Mouse (Mus musculus) gastrocnemius, adult 2 months (tissue): ENCODE measurements around the gene Serpinb8. TPM values are rescaled to one million over a fixed set of nuclear protein-coding genes. Genes with fewer than 3 reads are reported as not detected.

ENCODE experiments used
- DNase-seq: peaks from one replicate; pipeline ENCODE4 v3.0.0; 2022
- H3K27ac ChIP-seq: fragments of 200-600 bp; 2 replicates; pipeline ENCODE4 v1.8.1; 2022; ENCODE audit warnings: mild to moderate bottlenecking
- H3K4me3 ChIP-seq: fragments of 200-600 bp; 2 replicates; pipeline ENCODE4 v1.8.1; 2022; ENCODE audit warnings: mild to moderate bottlenecking, moderate library complexity
- CTCF ChIP-seq: fragments of 200-600 bp; IDR thresholded peaks from 2 replicates; pipeline ENCODE4 v1.8.1; 2022; ENCODE audit warnings: antibody characterized with exemption, mild to moderate bottlenecking, moderate library complexity
- intact Hi-C: fragments of 180-260 bp; cut with DNase I; formaldehyde crosslinking; loops from one replicate; pipeline ENCODE4 v1.15.1; 2025
- total RNA-seq, 2 experiments: library from RNA; stranded (reverse); gene quantifications; 2 replicates each; pipeline ENCODE4 v1.2.3; 2021

Gene Serpinb8
- total RNA-seq, 2 experiments from 2014 or later = 1.3 to 2.3 TPM

DNA sequence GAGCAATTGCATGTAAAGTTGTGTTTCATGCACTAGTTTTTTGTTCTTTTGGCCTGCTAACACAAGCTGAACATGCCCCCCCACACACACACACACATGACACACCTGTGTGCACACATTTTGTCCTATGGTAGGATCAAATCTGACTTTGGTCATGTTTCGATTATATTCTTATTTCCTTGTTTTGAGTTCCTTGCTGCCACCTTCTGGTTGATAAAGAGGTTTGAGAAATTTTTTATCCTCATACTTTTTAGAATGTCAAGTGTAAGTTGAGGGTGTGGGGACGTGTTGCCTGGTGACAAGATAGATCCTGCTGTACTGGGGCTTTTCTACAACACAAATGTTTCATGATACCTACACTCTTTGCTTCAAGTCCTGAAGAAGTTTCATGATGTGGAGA is 3.7 kb downstream of the Serpinb8 start:
- intact Hi-C loops = no loop called here

DNA sequence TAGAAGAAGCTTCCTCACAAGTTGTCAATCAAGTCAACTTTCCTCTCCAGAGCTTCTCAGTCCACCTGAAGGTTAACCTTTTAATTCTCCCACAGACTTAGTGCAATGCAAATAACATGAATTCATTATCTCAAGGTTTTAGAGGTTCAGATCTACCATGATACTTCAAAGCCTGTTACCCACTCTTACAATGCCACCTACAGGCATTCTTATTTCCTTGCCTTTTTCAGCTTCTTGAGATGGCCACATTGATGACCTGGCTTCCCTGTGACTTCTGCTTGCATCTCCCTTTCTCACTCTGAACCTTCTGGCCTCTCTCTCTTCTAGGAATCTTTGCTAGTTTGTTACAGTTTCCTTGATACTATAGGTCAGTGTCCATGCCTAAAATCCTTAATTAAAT is 7.1 kb downstream of the Serpinb8 start:
- no peak for DNase-seq
- no peak overlapping the region for H3K27ac ChIP-seq
- intact Hi-C loops = no loop called here
- no peak for TF ChIP-seq CTCF
- H3K4me3 ChIP-seq = no peak overlapping the region

More for the DNA sequence above, 3.7 kb downstream of the Serpinb8 start:
- no peak overlapping the region for H3K4me3 ChIP-seq
- TF ChIP-seq CTCF = peak; percentile 33
- no peak for DNase-seq
- H3K27ac ChIP-seq = no peak overlapping the region

DNA sequence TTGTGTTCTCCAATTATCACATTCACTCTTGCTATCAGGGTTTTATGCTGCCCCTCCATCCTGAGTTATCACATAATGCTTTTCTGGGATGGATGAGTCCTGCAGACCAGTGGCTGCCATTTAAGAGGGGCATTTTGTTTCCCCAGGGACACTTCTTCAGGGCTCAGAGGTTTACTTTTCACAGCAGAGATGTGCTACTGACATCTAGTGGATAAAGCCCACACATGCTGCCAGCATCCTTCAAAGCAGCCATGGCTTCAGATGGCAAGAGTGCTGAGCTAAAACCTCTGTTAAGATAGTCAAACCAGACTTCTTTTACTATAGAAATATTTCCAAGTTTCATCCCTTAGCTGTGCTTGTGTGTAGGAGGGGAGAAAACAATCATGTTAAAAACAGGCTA is 8.7 kb downstream of the Serpinb8 start:
- intact Hi-C loops = loop anchor here (2.0 kb wide), 1 partner anchor 34 kb away; no protein-coding TSS in a partner anchor
- no peak for DNase-seq
- Histone ChIP-seq H3K27ac (no peak overlapping the region), H3K4me3 (no peak overlapping the region)
- TF ChIP-seq CTCF = peak; percentile 65

DNA sequence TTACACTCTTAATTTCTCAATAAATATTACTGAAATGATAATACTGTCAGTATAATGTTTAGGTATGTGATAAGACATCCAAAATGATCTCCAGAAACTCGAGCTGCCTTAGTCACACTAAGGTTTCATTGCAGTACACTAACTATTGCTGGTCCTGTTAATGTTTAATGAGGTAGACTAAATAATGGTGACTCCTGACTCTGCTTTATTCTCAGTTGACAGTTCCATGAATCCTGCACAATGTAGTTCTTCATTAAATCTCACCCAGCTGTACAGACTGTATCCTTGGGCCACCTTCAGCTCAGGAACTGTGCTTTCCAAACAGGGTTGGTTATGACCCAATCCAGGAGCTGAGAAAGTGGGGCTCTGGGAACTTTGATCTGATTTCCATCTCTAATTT is 19.1 kb downstream of the Serpinb8 start:
- TF ChIP-seq CTCF = no peak
- no peak overlapping the region for H3K27ac ChIP-seq
- no peak for DNase-seq
- H3K4me3 ChIP-seq = no peak overlapping the region
- intact Hi-C loops = no loop called here

DNA sequence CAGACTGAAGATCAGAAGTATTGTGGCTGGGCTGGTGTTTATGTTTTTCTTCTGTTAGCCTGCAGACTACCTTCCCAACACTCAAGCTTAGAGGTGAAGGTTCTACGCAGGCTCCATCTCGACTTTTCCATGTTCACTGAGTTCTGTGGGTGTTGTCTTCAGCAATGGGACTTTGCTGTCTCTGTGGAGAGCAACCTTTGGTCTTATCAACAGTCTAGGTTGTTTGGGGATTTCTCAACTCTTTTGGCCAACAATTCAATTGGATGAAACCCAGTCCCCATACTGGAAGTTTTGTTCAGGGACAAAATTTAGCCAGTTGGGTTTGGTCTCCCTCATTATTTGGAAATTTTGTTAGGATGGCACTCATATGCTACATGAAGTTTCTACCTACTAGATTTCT is 24.3 kb downstream of the Serpinb8 start:
- no peak overlapping the region for H3K4me3 ChIP-seq
- no peak for DNase-seq
- TF ChIP-seq CTCF = no peak
- intact Hi-C loops = no loop called here
- no peak overlapping the region for H3K27ac ChIP-seq

DNA sequence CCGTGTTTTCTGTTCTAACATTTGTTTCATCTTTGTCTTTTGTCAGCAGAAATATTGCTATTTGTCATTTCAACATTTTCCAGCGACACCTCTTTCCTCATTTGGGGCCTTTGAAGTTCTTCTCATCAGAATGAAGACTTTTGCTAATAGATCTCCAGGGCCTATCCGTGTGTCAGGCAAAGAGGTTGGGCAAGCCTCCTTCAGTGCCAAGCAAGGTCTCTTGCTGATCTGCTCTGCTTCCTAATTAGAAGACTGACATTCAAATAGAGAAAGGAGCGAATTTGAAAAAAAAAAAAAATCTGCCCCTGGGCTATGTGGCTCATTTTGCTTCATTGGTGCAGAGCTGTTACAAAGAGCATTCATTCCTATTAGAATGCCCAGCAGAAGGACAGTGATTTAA is 32.2 kb downstream of the Serpinb8 start:
- TF ChIP-seq CTCF = no peak
- no peak for DNase-seq

DNA sequence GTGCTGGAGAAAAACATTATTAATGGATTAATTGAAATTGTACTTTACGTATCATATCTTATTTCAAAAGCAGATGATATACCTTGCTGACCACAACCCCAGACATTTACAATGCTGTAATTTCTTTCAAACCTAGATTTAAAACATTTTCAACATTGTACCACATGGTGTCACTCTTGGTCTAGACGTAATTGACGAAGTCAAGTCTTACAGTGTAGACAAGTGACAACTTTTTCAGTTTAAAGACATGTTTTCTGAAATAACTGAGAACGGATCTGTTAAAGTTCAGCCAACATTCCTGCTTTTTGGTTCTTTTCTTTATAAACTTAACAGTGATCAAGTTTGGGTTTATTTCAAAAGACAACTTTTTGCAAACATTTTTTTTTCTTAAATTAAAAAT is 46.1 kb downstream of the Serpinb8 start:
- Histone ChIP-seq H3K4me3 (no peak overlapping the region), H3K27ac (no peak overlapping the region)
- DNase-seq = no peak
- intact Hi-C loops = no loop called here
- TF ChIP-seq CTCF = peak; percentile 49

More for the DNA sequence above, 32.2 kb downstream of the Serpinb8 start:
- Histone ChIP-seq H3K27ac (no peak overlapping the region), H3K4me3 (no peak overlapping the region)
- intact Hi-C loops = no loop called here

DNA sequence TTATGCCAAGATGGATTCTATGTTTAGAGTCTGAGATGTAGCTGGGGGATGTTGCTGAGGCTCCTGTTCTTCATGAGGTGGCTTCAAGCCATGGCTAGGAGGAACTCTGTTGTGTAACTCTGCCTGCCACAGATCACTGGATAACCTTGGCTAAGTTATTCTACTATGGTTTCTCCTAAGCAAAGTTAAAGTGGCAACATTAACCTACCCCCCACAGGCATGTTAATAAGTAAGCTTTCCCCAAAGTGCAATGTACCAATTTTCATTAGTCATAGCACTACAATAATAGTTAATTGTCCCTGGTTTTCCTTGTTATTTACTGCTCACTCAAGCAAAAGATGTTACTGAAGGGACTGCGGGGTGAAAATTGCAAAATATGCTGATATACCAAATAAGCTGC is 48.2 kb downstream of the Serpinb8 start:
- Histone ChIP-seq H3K4me3 (no peak overlapping the region), H3K27ac (no peak overlapping the region)
- no peak for TF ChIP-seq CTCF
- intact Hi-C loops = no loop called here
- no peak for DNase-seq

DNA sequence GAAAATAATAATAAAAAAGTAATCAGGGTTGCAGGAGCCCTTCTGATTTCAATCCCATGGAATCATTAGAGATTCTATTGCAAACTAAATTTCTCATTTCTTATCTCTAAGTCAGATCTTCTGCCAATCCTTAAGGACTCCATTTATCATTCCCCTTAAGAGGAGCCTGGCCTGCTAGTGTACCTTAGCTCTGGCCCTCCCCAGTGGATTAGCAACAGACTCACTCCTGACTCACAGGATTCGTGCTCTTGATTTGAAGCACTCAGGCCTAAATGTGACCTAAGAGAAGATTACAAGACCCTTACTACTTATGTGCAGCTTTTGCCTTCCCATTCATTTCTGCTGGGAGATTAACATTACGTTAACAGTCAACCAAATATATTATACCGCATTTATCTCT is 48.7 kb downstream of the Serpinb8 start:
- TF ChIP-seq CTCF = no peak
- DNase-seq = no peak
- no peak overlapping the region for H3K27ac ChIP-seq
- intact Hi-C loops = no loop called here
- no peak overlapping the region for H3K4me3 ChIP-seq

DNA sequence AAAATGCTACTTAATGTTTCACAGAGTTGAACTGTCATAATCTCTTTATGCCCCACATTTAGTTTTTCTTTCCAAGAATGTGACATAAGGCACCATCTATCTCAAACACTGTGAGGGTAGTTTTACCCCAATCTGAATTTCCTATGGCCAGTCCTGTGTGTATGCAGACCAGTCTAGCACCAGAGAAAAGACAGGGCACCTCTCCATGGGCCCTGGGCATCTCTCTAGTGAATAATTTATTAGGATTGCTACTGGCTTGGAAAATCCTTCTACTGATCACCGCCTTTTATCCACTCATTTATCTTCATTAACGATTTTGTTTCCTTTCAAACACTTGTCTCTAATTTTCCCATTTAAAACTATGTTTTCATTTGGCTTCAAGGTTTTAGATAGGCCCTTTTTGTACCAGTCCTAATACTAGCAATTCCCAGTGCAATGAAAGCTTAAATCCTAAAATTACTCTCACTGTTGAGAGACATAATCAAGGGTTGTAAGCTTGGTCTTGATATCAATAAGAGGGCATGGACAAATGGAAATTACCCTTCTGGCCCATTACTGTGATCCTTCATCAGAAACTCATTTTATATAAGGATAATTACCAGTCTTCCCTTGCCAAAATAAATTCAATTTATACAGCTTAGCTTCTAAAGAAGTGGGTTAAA is 52.8 kb downstream of the Serpinb8 start:
- Histone ChIP-seq H3K27ac (no peak overlapping the region), H3K4me3 (no peak overlapping the region)
- intact Hi-C loops = no loop called here
- no peak for TF ChIP-seq CTCF
- DNase-seq = no peak

DNA sequence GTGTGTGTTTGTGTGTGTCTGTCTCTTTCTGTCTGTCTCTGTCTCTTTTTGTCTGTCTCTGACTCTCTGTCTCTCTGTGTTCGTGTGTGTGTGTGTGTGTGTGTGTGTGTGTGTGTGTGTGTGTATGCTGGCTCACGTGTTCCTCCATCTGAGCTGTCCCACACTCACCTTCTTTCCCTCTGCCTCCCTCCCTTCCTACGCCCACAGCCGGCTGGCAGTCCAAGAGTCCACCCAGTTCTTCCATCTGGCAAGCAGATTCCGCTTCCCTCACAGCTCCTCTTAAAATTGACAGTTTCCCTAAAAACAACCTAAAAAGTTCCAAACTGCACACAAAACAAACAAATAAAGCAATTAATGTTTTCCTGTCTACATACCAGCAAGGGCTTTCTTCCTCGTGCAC is 55.3 kb downstream of the Serpinb8 start:
- no peak for DNase-seq
- TF ChIP-seq CTCF = no peak
- H3K4me3 ChIP-seq = no peak overlapping the region

DNA sequence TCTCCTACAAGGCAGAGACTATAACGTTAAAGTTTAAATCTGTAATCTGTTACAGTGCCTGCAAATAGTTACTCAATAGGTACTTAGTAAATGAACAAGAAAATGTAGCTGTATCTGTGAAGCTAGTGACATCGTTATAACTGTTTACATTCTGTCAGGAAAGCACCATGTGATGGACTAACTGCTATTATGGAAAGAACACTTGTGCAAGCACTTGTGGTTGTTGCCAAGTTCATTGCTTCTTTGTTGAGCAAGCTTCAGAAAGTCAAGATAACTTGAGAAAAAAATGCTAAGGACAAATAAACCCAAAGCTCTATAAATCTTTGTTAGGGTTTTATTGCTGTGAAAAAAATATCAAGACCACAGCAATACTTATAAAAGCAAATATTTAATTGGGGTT is 67.9 kb downstream of the Serpinb8 start:
- no peak for TF ChIP-seq CTCF
- intact Hi-C loops = no loop called here
- no peak for DNase-seq
- H3K27ac ChIP-seq = no peak overlapping the region
- no peak overlapping the region for H3K4me3 ChIP-seq

More for the DNA sequence above, 55.3 kb downstream of the Serpinb8 start:
- intact Hi-C loops = no loop called here
- H3K27ac ChIP-seq = no peak overlapping the region

Other genes starting within 250 kb of the Serpinb8 start
- gene Serpinb11, start 228.8 kb upstream of the Serpinb8 start, total RNA-seq = not detected
- gene Serpinb7, start 190.4 kb upstream of the Serpinb8 start, total RNA-seq = under 1 TPM in 1 of 2 experiments, not detected in 1; 0.13 TPM
- not detected for gene Serpinb2, start 78.6 kb upstream of the Serpinb8 start, total RNA-seq